Mouse (Mus musculus) spleen, embryonic (tissue): ENCODE data around the gene Trip11.

ENCODE experiments used
- CTCF ChIA-PET: fragments of 350-600 bp; sonication (Branson Sonifier 250); formaldehyde crosslinking; loops from one replicate; lab custom pipeline; 2022; lab: Charles Lee

The Trip11 gene

GRCm38 (mm10) chr12:101912626-101913490 lies at the start of gene Trip11:
TSS of gene Trip11 (minus strand) at chr12:101913267.
- CTCF ChIA-PET = interaction anchor here (0.6 kb wide), 1 partner anchor 10 kb away, joined by 6 read pairs; no protein-coding TSS in a partner anchor

GRCm38 (mm10) chr12:101958960-101959780 lies 46.1 kb upstream of the Trip11 start:
- CTCF ChIA-PET = interaction anchor here (0.6 to 0.8 kb wide), 3 partner anchors 19 to 380 kb away, joined by 3 to 8 read pairs (median 5); no protein-coding TSS in a partner anchor

GRCm38 (mm10) chr12:101958556-101958955 lies 45.5 kb upstream of the Trip11 start:
- CTCF ChIA-PET = interaction anchor here (0.6 to 0.7 kb wide), 3 partner anchors 19 to 1423 kb away, joined by 3 to 8 read pairs (median 5); no protein-coding TSS in a partner anchor

- CTCF ChIA-PET = interaction anchor here (0.6 to 0.7 kb wide), 3 partner anchors 20 to 1423 kb away, joined by 3 to 8 read pairs (median 5); no protein-coding TSS in a partner anchor
Observed at GRCm38 (mm10) chr12:101957942-101958544, 45.0 kb upstream of the Trip11 start, which contains the start of gene Atxn3. TSS of gene Atxn3 (minus strand) at chr12:101958246.

- CTCF ChIA-PET = interaction anchor here (0.7 kb wide), 1 partner anchor 105 kb away, joined by 3 read pairs; no protein-coding TSS in a partner anchor
Observed at GRCm38 (mm10) chr12:101957079-101957941, 44.2 kb upstream of the Trip11 start.

GRCm38 (mm10) chr12:101955821-101956220 lies 42.8 kb upstream of the Trip11 start:
- CTCF ChIA-PET = interaction anchor here (0.6 kb wide), 1 partner anchor 24 kb away, joined by 7 read pairs; no protein-coding TSS in a partner anchor

GRCm38 (mm10) chr12:101948801-101949200 lies 35.7 kb upstream of the Trip11 start:
- CTCF ChIA-PET = interaction anchor here (0.8 kb wide), 1 partner anchor 11 kb away, joined by 5 read pairs; no protein-coding TSS in a partner anchor

- CTCF ChIA-PET = no interaction called here
Observed at GRCm38 (mm10) chr12:101947986-101948385, 34.9 kb upstream of the Trip11 start.

- CTCF ChIA-PET = interaction anchor here (1.0 kb wide), 1 partner anchor 12 kb away, joined by 5 read pairs; no protein-coding TSS in a partner anchor
Observed at GRCm38 (mm10) chr12:101937572-101937971, 24.5 kb upstream of the Trip11 start.

GRCm38 (mm10) chr12:101935223-101935622 lies 22.2 kb upstream of the Trip11 start:
- CTCF ChIA-PET = no interaction called here

GRCm38 (mm10) chr12:101928423-101928822 lies 15.4 kb upstream of the Trip11 start:
- CTCF ChIA-PET = no interaction called here

- CTCF ChIA-PET = interaction anchor here (0.7 kb wide), 1 partner anchor 9 kb away, joined by 6 read pairs; no protein-coding TSS in a partner anchor
Observed at GRCm38 (mm10) chr12:101922313-101922712, 9.2 kb upstream of the Trip11 start.

- CTCF ChIA-PET = no interaction called here
Observed at GRCm38 (mm10) chr12:101919847-101920246, 6.8 kb upstream of the Trip11 start.

- CTCF ChIA-PET = no interaction called here
Observed at GRCm38 (mm10) chr12:101917165-101917564, 4.1 kb upstream of the Trip11 start.

- CTCF ChIA-PET = interaction anchor here (0.7 kb wide), 1 partner anchor 558 kb away, joined by 3 read pairs; no protein-coding TSS in a partner anchor
Observed at GRCm38 (mm10) chr12:101911346-101911745, 1.7 kb downstream of the Trip11 start.

GRCm38 (mm10) chr12:101910360-101910759 lies 2.7 kb downstream of the Trip11 start:
- CTCF ChIA-PET = interaction anchor here (0.6 kb wide), 1 partner anchor 9 kb away, joined by 13 read pairs; no protein-coding TSS in a partner anchor

GRCm38 (mm10) chr12:101905817-101906216 lies 7.2 kb downstream of the Trip11 start:
- CTCF ChIA-PET = no interaction called here

- CTCF ChIA-PET = no interaction called here
Observed at GRCm38 (mm10) chr12:101904906-101905305, 8.2 kb downstream of the Trip11 start.

GRCm38 (mm10) chr12:101904170-101904569 lies 8.9 kb downstream of the Trip11 start:
- CTCF ChIA-PET = no interaction called here
